Mouse (Mus musculus) brain, embryonic 18.5 days (tissue): ENCODE measurements around the gene Smoc1.

Source experiments
- DNase-seq: peaks from one replicate; pipeline ENCODE4 v3.0.0-alpha.2; 2012; ENCODE audit warnings: low read depth, low spot score

Smoc1 gene

GRCm38 (mm10) chr12:81166615-81167014 lies 140.0 kb downstream of the Smoc1 start:
- DNase-seq, result no peak

- DNase-seq, result no peak
Measured at GRCm38 (mm10) chr12:81167142-81167541, 140.5 kb downstream of the Smoc1 start.

GRCm38 (mm10) chr12:81168031-81168430 lies 141.4 kb downstream of the Smoc1 start:
- DNase-seq, result no peak

GRCm38 (mm10) chr12:81168494-81168893 lies 141.9 kb downstream of the Smoc1 start:
- DNase-seq, result no peak

- no peak for DNase-seq
Measured at GRCm38 (mm10) chr12:81170076-81170475, 143.5 kb downstream of the Smoc1 start.

GRCm38 (mm10) chr12:81173011-81173410 lies 146.4 kb downstream of the Smoc1 start:
- no peak for DNase-seq

GRCm38 (mm10) chr12:81173893-81174292 lies 147.3 kb downstream of the Smoc1 start:
- no peak for DNase-seq

- DNase-seq, result no peak
Measured at GRCm38 (mm10) chr12:81175252-81175651, 148.6 kb downstream of the Smoc1 start.

GRCm38 (mm10) chr12:81182073-81182472 lies 155.5 kb downstream of the Smoc1 start:
- no peak for DNase-seq

GRCm38 (mm10) chr12:81184967-81185366 lies 158.4 kb downstream of the Smoc1 start:
- DNase-seq, result no peak

- DNase-seq, result no peak
Measured at GRCm38 (mm10) chr12:81186081-81186480, 159.5 kb downstream of the Smoc1 start.

- DNase-seq, result no peak
Measured at GRCm38 (mm10) chr12:81186668-81187067, 160.1 kb downstream of the Smoc1 start.

- DNase-seq, result no peak
Measured at GRCm38 (mm10) chr12:81188423-81188822, 161.8 kb downstream of the Smoc1 start.

- DNase-seq, result no peak
Measured at GRCm38 (mm10) chr12:81188996-81189395, 162.4 kb downstream of the Smoc1 start.

- no peak for DNase-seq
Measured at GRCm38 (mm10) chr12:81189636-81190035, 163.0 kb downstream of the Smoc1 start.

- DNase-seq, result no peak
Measured at GRCm38 (mm10) chr12:81193968-81194367, 167.4 kb downstream of the Smoc1 start.

- no peak for DNase-seq
Measured at GRCm38 (mm10) chr12:81197468-81198075, 171.0 kb downstream of the Smoc1 start.

GRCm38 (mm10) chr12:81199280-81199955 lies 172.8 kb downstream of the Smoc1 start:
- DNase-seq, result peak; percentile 49

- no peak for DNase-seq
Measured at GRCm38 (mm10) chr12:81203226-81203625, 176.6 kb downstream of the Smoc1 start.

GRCm38 (mm10) chr12:81205619-81206560 lies 179.3 kb downstream of the Smoc1 start:
- no peak for DNase-seq

- no peak for DNase-seq
Measured at GRCm38 (mm10) chr12:81208559-81208958, 182.0 kb downstream of the Smoc1 start.

- no peak for DNase-seq
Measured at GRCm38 (mm10) chr12:81219339-81219738, 192.7 kb downstream of the Smoc1 start.
